Mouse (Mus musculus) cortical plate, adult 2 months (tissue): ENCODE results near the gene Clpx.

Experiments used
- CTCF ChIP-seq: fragments of 200-500 bp; IDR thresholded peaks from 2 replicates; pipeline ENCODE4 v1.5.1; 2011; ENCODE audit warnings: mild to moderate bottlenecking, control low read depth, low read length; ENCODE audit not compliant: insufficient read depth; ENCODE audit errors: extremely low read depth
- POLR2A ChIP-seq: fragments of 200-500 bp; IDR thresholded peaks from 2 replicates; pipeline ENCODE4 v1.6.1; 2011; ENCODE audit warnings: mild to moderate bottlenecking, low read length, control low read depth; ENCODE audit not compliant: insufficient read depth; ENCODE audit errors: extremely low read depth

DNA sequence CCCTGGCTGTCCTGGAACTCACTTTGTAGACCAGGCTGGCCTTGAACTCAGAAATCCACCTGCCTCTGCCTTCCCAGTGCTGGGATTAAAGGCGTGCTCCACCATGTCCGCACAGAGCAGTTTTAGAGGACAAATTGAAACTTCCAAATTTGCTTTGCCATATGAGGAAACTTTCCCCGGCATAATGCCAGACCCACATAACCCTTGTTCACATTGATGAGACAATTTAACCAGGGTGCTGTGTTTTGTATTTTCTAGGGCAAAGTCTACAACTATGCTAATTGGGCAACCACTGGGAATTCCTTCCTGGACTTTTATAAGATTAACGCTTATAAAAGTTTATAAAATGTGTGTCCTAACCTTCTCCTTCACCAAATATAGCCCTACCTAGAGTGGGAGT, 4.1 kb upstream of the Clpx start:
- no peak for TF ChIP-seq CTCF
- no peak for TF ChIP-seq POLR2A
